Mouse (Mus musculus) right cerebral cortex, adult 2 months (tissue): ENCODE data around the gene Pih1d1.
"Not testable (repeated sequence)": the region's sequence is repeated elsewhere in the genome, so short reads cannot be mapped to it uniquely, and the experiment has no call there.

Source experiments
- DNase-seq, 2 experiments: peaks; one replicate each; pipeline ENCODE4 v3.0.0; 2021 to 2022; ENCODE audit warnings: low spot score in 2 of 2

The Pih1d1 gene

GRCm38 (mm10) chr7:45147899-45148298 is 6.2 kb upstream of the Pih1d1 start:
- no peak for DNase-seq

- DNase-seq = no peak
Measured at GRCm38 (mm10) chr7:45148534-45149098, 5.5 kb upstream of the Pih1d1 start.

- DNase-seq = no peak
Measured at GRCm38 (mm10) chr7:45149545-45149944, 4.6 kb upstream of the Pih1d1 start.

- no peak for DNase-seq
Measured at GRCm38 (mm10) chr7:45150321-45150720, 3.8 kb upstream of the Pih1d1 start.

GRCm38 (mm10) chr7:45151303-45151702 is 2.8 kb upstream of the Pih1d1 start:
- DNase-seq = no peak

GRCm38 (mm10) chr7:45153052-45153451 is 1.1 kb upstream of the Pih1d1 start:
- not testable (repeated sequence) for DNase-seq

GRCm38 (mm10) chr7:45153586-45153985 is 517 bp upstream of the Pih1d1 start:
- no peak for DNase-seq

GRCm38 (mm10) chr7:45154993-45155514 is 951 bp downstream of the Pih1d1 start:
- peak in 1 of 2 experiments; percentile 54 for DNase-seq

- no peak for DNase-seq
Measured at GRCm38 (mm10) chr7:45155590-45155989, 1.5 kb downstream of the Pih1d1 start.

GRCm38 (mm10) chr7:45156206-45156605 is 2.1 kb downstream of the Pih1d1 start:
- DNase-seq = no peak

GRCm38 (mm10) chr7:45157459-45157858 is 3.4 kb downstream of the Pih1d1 start:
- peak in 1 of 2 experiments; percentile 70 for DNase-seq

- DNase-seq = no peak
Measured at GRCm38 (mm10) chr7:45158991-45159390, 4.9 kb downstream of the Pih1d1 start.

GRCm38 (mm10) chr7:45160316-45160800 is 6.3 kb downstream of the Pih1d1 start:
- DNase-seq = no peak

- no peak for DNase-seq
Measured at GRCm38 (mm10) chr7:45160866-45161265, 6.8 kb downstream of the Pih1d1 start.

- peak; percentile 96 for DNase-seq
Measured at GRCm38 (mm10) chr7:45161612-45162473, 7.7 kb downstream of the Pih1d1 start.

GRCm38 (mm10) chr7:45162551-45162950 is 8.4 kb downstream of the Pih1d1 start:
- DNase-seq = no peak

- no peak for DNase-seq
Measured at GRCm38 (mm10) chr7:45162996-45163615, 9.0 kb downstream of the Pih1d1 start.

GRCm38 (mm10) chr7:45163735-45164490 is 9.8 kb downstream of the Pih1d1 start, which contains the start of gene Slc17a7:
TSS of gene Slc17a7 (plus strand) at chr7:45163949.
- DNase-seq = peak; percentile 57 to 60

- DNase-seq = no peak
Measured at GRCm38 (mm10) chr7:45164833-45165232, 10.7 kb downstream of the Pih1d1 start.

GRCm38 (mm10) chr7:45165701-45166100 is 11.6 kb downstream of the Pih1d1 start:
- DNase-seq = no peak

GRCm38 (mm10) chr7:45166950-45167401 is 12.9 kb downstream of the Pih1d1 start:
- no peak for DNase-seq
